Mouse (Mus musculus): Measurements from ENCODE around the gene Dtnbp1. TPM values are rescaled to one million over a fixed set of nuclear protein-coding genes. Genes with fewer than 3 reads are reported as not detected.

Dtnbp1 gene
- total RNA-seq (2021) (10 to 100 TPM; 58.5 to 61.9 TPM), polyA plus RNA-seq (2012; rRNA removed) (30.2 and 38.1 TPM in 2 replicates)
- long read RNA-seq, transcript Dtnbp1-201 (10 exons, 1,362 nt) = major isoform, 81 of 106 reads
- long read RNA-seq, partial matches to known transcripts = 2 of 106 reads
- long read RNA-seq, other reads (novel, unspliced or antisense) = 20 of 106 reads

GRCm38 (mm10) chr13:45001911-45002615, at the start of gene Dtnbp1:
TSS of gene Dtnbp1 (minus strand) at chr13:45002147.
- DNase-seq = peak; percentile 87

- no peak for DNase-seq
Measured at GRCm38 (mm10) chr13:45049261-45050020, 47.5 kb upstream of the Dtnbp1 start.

- DNase-seq = no peak
Measured at GRCm38 (mm10) chr13:45043466-45043865, 41.5 kb upstream of the Dtnbp1 start.

- no peak for DNase-seq
Measured at GRCm38 (mm10) chr13:45040741-45041140, 38.8 kb upstream of the Dtnbp1 start.

- no peak for DNase-seq
Measured at GRCm38 (mm10) chr13:45040195-45040594, 38.2 kb upstream of the Dtnbp1 start.

GRCm38 (mm10) chr13:45036417-45036816, 34.5 kb upstream of the Dtnbp1 start:
- no peak for DNase-seq

GRCm38 (mm10) chr13:45034759-45035158, 32.8 kb upstream of the Dtnbp1 start:
- DNase-seq = no peak

GRCm38 (mm10) chr13:45033360-45033759, 31.4 kb upstream of the Dtnbp1 start:
- no peak for DNase-seq

- DNase-seq = no peak
Measured at GRCm38 (mm10) chr13:45032484-45032883, 30.5 kb upstream of the Dtnbp1 start.

- DNase-seq = no peak
Measured at GRCm38 (mm10) chr13:45031748-45032147, 29.8 kb upstream of the Dtnbp1 start.

- DNase-seq = no peak
Measured at GRCm38 (mm10) chr13:45031314-45031713, 29.4 kb upstream of the Dtnbp1 start.

- peak; percentile 87 for DNase-seq
Measured at GRCm38 (mm10) chr13:45030830-45031229, 28.9 kb upstream of the Dtnbp1 start.

GRCm38 (mm10) chr13:45029791-45030190, 27.8 kb upstream of the Dtnbp1 start:
- no peak for DNase-seq

GRCm38 (mm10) chr13:45026291-45026690, 24.3 kb upstream of the Dtnbp1 start:
- DNase-seq = no peak

GRCm38 (mm10) chr13:45024821-45025220, 22.9 kb upstream of the Dtnbp1 start:
- DNase-seq = no peak

- no peak for DNase-seq
Measured at GRCm38 (mm10) chr13:45023356-45024150, 21.6 kb upstream of the Dtnbp1 start.

- DNase-seq = no peak
Measured at GRCm38 (mm10) chr13:45008150-45008549, 6.2 kb upstream of the Dtnbp1 start.

GRCm38 (mm10) chr13:45007726-45008125, 5.8 kb upstream of the Dtnbp1 start:
- no peak for DNase-seq

GRCm38 (mm10) chr13:45006483-45006882, 4.5 kb upstream of the Dtnbp1 start:
- DNase-seq = no peak

GRCm38 (mm10) chr13:45005861-45006260, 3.9 kb upstream of the Dtnbp1 start:
- no peak for DNase-seq

- peak; percentile 47 for DNase-seq
Measured at GRCm38 (mm10) chr13:45004987-45005592, 3.1 kb upstream of the Dtnbp1 start.

GRCm38 (mm10) chr13:45003026-45003425, 1.1 kb upstream of the Dtnbp1 start:
- DNase-seq = no peak
